Mouse (Mus musculus): ENCODE data around the gene Suclg1.

- no peak for TF ChIP-seq POLR2A (IDR thresholded peaks at IDR 0.05; ENCODE audit: borderline replicate concordance, low read depth, low read length)
- TF ChIP-seq CTCF (IDR thresholded peaks at IDR 0.05; ENCODE audit: low read depth, low read length), result no peak
These were observed 19.6 kb downstream of the Suclg1 start for GRCm38 (mm10) chr6:73267738-73268311.
